Mouse (Mus musculus): Measurements from ENCODE around the gene Kmt2d. TPM values are rescaled to one million over a fixed set of nuclear protein-coding genes. Genes with fewer than 3 reads are reported as not detected.

Gene Kmt2d
- polyA plus RNA-seq, 2 experiments = 3.9 to 5.7 TPM

DNA sequence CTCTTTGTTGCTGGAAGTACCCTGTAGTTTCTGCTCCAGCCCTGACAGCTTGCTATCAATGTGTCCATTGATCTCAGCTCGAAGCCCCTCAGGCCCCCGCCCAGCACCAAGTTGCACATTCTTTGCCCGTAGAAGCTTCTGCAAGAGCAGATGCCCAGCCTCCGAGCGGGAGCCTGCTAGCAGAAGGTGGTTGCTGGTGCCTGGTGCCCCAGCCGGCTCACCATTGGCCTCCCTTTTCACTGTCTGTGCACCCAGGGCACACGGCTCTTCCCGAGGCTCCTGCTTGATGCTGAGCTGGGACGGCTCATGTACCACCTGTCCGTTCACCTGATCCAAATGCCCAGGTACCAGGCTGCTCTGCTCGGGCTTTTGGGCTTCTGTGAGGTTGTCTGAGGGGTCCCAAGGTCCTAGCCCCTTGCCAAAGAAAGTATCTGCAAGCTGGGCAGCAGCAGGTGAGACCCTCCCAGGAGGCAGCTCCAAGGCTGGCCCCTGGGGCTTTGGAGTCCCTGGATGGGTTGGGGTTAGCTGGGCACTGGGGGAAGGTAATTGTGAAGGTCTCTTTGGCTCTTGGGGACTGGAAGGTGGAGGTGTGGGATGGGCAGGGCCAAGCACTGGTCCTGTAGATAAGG lies 27.3 kb downstream of the Kmt2d start:
- Histone ChIP-seq H3K9ac (replicated peaks) (no peak overlapping the region), H3K9me3 (ENCODE audit: control insufficient read depth, low read length) (no peaks in the 10 kb centered on the region), H3K27ac (no peak overlapping the region), H3K36me3 (replicated peaks; ENCODE audit: control insufficient read depth, insufficient read depth, low read depth) (peaks cover 94% of the 10 kb centered on the region), H3K4me1 (replicated peaks; ENCODE audit: control insufficient read depth in 2 of 2, insufficient read depth in 2 of 2, low read length in 1 of 2) (peaks cover 0 to under 1% of the 10 kb centered on the region in 2 experiments; a peak in 1 of 4 replicates), H3K4me2 (ENCODE audit: low read depth) (no peak overlapping the region), H3K27me3 (ENCODE audit: control insufficient read depth, insufficient read depth, low read length) (no peaks in the 10 kb centered on the region), H3K4me3 (ENCODE audit: insufficient read depth in 1 of 2, low read depth in 2 of 2, low read length in 2 of 2) (no peak overlapping the region)
- TF ChIP-seq CTCF (IDR thresholded peaks at IDR 0.05; ENCODE audit: low read depth) (no peak), EP300 (IDR thresholded peaks at IDR 0.05; ENCODE audit: low read depth) (no peak)
- WGBS (ENCODE audit: insufficient replicate concordance) = 87% methylated on average over 11 of the region's 11 CpGs
- DNase-seq (ENCODE audit: low read depth in 3 of 3, low spot score in 3 of 3) (no peak), ATAC-seq (ENCODE audit: insufficient read depth) (no peak)

DNA sequence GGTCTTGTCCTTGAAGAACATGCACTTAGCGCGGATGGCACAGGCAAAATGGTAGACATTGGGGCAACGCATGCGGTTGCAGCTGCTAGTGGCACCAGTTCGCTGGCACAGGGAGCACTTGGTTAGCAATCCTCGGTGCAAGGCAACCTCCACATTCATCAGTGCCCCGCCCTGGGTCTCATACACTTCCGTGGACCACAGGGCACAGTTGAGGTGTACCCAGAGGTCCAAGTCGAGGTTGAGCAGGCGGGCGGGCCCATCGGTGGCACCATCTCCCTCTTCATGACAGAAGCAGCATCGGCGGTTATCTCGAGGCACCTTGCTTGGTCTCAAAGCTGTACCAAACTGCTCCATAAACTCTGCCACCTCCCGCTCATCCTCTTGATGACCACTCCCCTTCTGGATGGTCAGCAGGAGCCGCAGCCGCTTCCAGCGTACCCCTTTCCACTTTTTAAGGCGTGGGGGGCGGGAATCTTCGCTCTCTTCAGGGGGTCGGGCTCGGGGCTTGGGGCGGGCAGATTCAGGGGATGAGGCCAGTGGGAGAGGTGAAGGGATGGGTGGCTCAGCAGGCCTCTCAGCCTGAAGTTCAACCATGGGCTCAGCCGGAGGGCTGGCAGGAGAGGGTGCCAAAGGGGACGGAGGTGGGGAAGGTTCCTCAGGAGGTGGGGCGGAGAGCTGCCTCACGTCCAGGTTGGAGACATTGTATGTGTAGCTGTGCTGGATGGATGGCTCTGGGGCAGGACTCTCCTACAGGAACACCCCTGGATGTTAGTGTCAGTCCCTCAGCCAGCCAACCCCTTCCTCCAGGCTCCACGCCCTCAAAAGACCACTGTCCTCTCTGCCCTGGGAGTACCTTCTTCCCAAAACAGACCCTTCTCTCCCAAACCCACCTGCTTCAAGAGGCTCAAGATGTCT lies 31.1 kb downstream of the Kmt2d start:
- H3K36me3 ChIP-seq (replicated peaks; ENCODE audit: control insufficient read depth, insufficient read depth, low read depth) = peaks cover 81% of the 10 kb centered on the region
- no peak overlapping the region for H3K4me2 ChIP-seq (ENCODE audit: low read depth)
- no peaks in the 10 kb centered on the region for H3K9me3 ChIP-seq (ENCODE audit: control insufficient read depth, low read length)
- no peak overlapping the region for H3K4me3 ChIP-seq (ENCODE audit: insufficient read depth in 1 of 2, low read depth in 2 of 2, low read length in 2 of 2)
- WGBS (ENCODE audit: insufficient replicate concordance) = 90% methylated on average over 30 of the region's 30 CpGs
- H3K27me3 ChIP-seq (ENCODE audit: control insufficient read depth, insufficient read depth, low read length) = no peaks in the 10 kb centered on the region
- H3K9ac ChIP-seq (replicated peaks) = no peak overlapping the region
- no peak for DNase-seq (ENCODE audit: low read depth in 3 of 3, low spot score in 3 of 3)
- ATAC-seq (ENCODE audit: insufficient read depth) = no peak
- peaks cover 21 to 27% of the 10 kb centered on the region in 2 experiments for H3K4me1 ChIP-seq (replicated peaks; ENCODE audit: control insufficient read depth in 2 of 2, insufficient read depth in 2 of 2, low read length in 1 of 2)
- no peak for TF ChIP-seq EP300 (IDR thresholded peaks at IDR 0.05; ENCODE audit: low read depth)
- no peak for TF ChIP-seq CTCF (IDR thresholded peaks at IDR 0.05; ENCODE audit: low read depth)
- H3K27ac ChIP-seq = no peak overlapping the region

DNA sequence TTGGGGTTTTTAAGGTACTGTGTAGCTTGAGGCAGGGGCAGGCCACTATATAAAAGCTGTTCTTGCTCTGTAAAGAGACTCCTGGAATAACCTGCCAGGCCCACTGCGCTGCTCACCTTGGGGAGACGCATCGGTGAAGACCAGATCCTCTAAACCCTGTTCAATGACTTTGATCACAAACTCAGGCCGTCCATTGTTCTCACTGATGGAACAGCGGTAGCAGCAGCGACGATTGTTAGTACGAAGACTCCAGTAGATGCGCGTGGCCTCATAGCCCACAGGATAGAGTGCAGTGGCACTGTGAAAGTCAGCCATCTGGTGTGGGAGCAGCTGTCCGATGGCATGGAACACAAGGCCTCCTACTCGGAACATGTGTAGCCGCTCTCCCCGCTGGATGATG lies 31.8 kb downstream of the Kmt2d start:
- Histone ChIP-seq H3K9me3 (ENCODE audit: control insufficient read depth, low read length) (no peaks in the 10 kb centered on the region), H3K27me3 (ENCODE audit: control insufficient read depth, insufficient read depth, low read length) (no peaks in the 10 kb centered on the region), H3K36me3 (replicated peaks; ENCODE audit: control insufficient read depth, insufficient read depth, low read depth) (peaks cover 81% of the 10 kb centered on the region), H3K4me3 (ENCODE audit: insufficient read depth in 1 of 2, low read depth in 2 of 2, low read length in 2 of 2) (no peak overlapping the region), H3K4me2 (ENCODE audit: low read depth) (no peak overlapping the region), H3K9ac (replicated peaks) (no peak overlapping the region), H3K4me1 (replicated peaks; ENCODE audit: control insufficient read depth in 2 of 2, insufficient read depth in 2 of 2, low read length in 1 of 2) (peaks cover 21 to 27% of the 10 kb centered on the region in 2 experiments), H3K27ac (no peak overlapping the region)
- WGBS (ENCODE audit: insufficient replicate concordance) = 94% methylated on average over 14 of the region's 14 CpGs
- DNase-seq (ENCODE audit: low read depth in 3 of 3, low spot score in 3 of 3) = no peak
- no peak for ATAC-seq (ENCODE audit: insufficient read depth)
- TF ChIP-seq CTCF (IDR thresholded peaks at IDR 0.05; ENCODE audit: low read depth) (no peak), EP300 (IDR thresholded peaks at IDR 0.05; ENCODE audit: low read depth) (no peak)

DNA sequence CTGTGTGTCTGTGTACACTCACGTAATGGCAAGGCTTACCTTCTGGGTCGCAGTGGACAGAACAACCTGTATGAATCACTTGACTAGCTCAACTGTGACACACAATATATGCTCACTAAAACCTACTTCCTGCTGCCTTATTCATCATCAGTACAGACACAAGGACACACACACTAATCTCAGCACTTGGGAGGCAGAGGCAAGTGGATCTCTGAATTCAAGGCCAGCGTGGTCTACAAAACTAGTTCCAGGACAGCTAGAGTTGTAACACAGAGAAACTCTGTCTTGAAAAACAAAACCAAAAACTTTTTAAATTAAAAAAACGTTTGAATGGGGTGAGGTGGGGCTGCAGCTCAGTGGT lies 33.3 kb downstream of the Kmt2d start:
- H3K27ac ChIP-seq = peak overlapping the region; percentile 92
- no peak for TF ChIP-seq CTCF (IDR thresholded peaks at IDR 0.05; ENCODE audit: low read depth)
- TF ChIP-seq EP300 (IDR thresholded peaks at IDR 0.05; ENCODE audit: low read depth) = no peak
- H3K4me1 ChIP-seq (replicated peaks; ENCODE audit: control insufficient read depth in 2 of 2, insufficient read depth in 2 of 2, low read length in 1 of 2) = peaks cover 27 to 31% of the 10 kb centered on the region in 2 experiments
- ATAC-seq (ENCODE audit: insufficient read depth) (peak; percentile 55), DNase-seq (ENCODE audit: low read depth in 3 of 3, low spot score in 3 of 3) (no peak)
- 49% methylated on average over 4 of the region's 4 CpGs for WGBS (ENCODE audit: insufficient replicate concordance)
- peak overlapping the region; percentile 44 for H3K9ac ChIP-seq (replicated peaks)
- no peaks in the 10 kb centered on the region for H3K9me3 ChIP-seq (ENCODE audit: control insufficient read depth, low read length)
- peaks cover 78% of the 10 kb centered on the region for H3K36me3 ChIP-seq (replicated peaks; ENCODE audit: control insufficient read depth, insufficient read depth, low read depth)
- H3K4me3 ChIP-seq (ENCODE audit: insufficient read depth in 1 of 2, low read depth in 2 of 2, low read length in 2 of 2) = 0 out of 4 replicates have a peak overlapping the region, but pooled peaks of 1 of the 2 experiments have one; percentile 11
- H3K27me3 ChIP-seq (ENCODE audit: control insufficient read depth, insufficient read depth, low read length) = no peaks in the 10 kb centered on the region
- peak overlapping the region; percentile 53 for H3K4me2 ChIP-seq (ENCODE audit: low read depth)
